Mouse (Mus musculus) ES-Bruce4 (cell line): ENCODE results near the gene Pnmal2.

Experiments used
- CTCF ChIP-seq: IDR thresholded peaks from one replicate; pipeline ENCODE4 v1.8.1; 2011; ENCODE audit warnings: low read depth, low read length
- EP300 ChIP-seq: IDR thresholded peaks from 2 replicates; pipeline ENCODE4 v1.6.1; 2011; ENCODE audit warnings: low read depth, low read length; ENCODE audit not compliant: insufficient read depth
- POLR2A ChIP-seq: IDR thresholded peaks from one replicate; pipeline ENCODE4 v1.8.1; 2011; ENCODE audit warnings: low read length; ENCODE audit not compliant: insufficient read depth

DNA sequence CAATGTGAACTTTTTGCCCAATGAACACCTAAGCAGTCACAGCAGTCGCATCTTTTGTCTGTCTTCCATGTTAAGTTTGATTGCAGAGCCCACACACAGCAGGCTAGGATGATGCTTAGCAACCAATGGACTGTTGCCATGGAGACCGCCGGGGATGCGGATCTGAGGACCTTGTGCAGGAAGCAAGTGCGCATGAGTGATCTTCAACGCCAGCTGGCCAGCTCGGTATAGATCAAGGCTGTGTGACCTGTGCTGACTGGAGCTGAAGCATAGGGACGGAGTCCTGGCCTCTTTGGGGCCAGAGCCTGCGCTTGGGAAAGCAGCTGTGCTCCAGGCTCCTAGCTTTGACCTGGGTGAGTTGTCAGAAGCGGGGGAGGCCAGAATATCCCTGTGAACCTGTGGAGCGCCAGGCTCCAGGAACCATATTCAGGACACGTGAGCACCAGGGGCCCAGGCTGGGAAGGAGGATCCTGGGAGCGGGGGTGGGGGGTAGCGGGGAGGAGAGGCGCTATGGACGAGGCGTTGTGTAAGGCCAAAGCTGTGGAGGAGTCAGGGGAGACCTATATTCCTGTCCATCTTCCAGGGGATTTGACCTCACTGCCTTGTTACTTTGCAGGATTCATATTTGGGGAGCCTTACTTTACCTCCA, 15.2 kb downstream of the Pnmal2 start, which contains the start of gene Pnmal1:
- TF ChIP-seq CTCF (no peak), POLR2A (no peak), EP300 (no peak)
